Mouse (Mus musculus) layer of hippocampus, adult 2 months (tissue): ENCODE data around the gene Itpkb. TPM values are rescaled to one million over a fixed set of nuclear protein-coding genes. Genes with fewer than 3 reads are reported as not detected.

Experiments
- DNase-seq, 2 experiments: peaks; one replicate each; pipeline ENCODE4 v3.0.0; 2022; ENCODE audit warnings: low spot score in 2 of 2
- H3K27ac ChIP-seq: fragments of 200-600 bp; 2 replicates; pipeline ENCODE4 v1.8.1; 2022
- H3K4me3 ChIP-seq: fragments of 200-600 bp; 2 replicates; pipeline ENCODE4 v1.8.1; 2022; ENCODE audit warnings: mild to moderate bottlenecking
- CTCF ChIP-seq: fragments of 200-600 bp; conservative IDR thresholded peaks from 2 replicates; pipeline ENCODE4 v1.8.1; 2022; ENCODE audit warnings: antibody characterized with exemption, mild to moderate bottlenecking, moderate library complexity
- total RNA-seq, 2 experiments: library from RNA; stranded (reverse); gene quantifications; 2 replicates each; pipeline ENCODE4 v1.2.3; 2021

Gene Itpkb
- total RNA-seq, 2 experiments from 2014 or later: 26.3 to 28.3 TPM

- no peak for DNase-seq
- Histone ChIP-seq H3K27ac (peak overlapping the region; percentile 73), H3K4me3 (no peak overlapping the region)
- no peak for TF ChIP-seq CTCF
These were observed 60.0 kb downstream of the Itpkb start for GRCm38 (mm10) chr1:180390321-180390731.

- DNase-seq: no peak
- Histone ChIP-seq H3K4me3 (no peak overlapping the region), H3K27ac (peak overlapping the region; percentile 73)
- no peak for TF ChIP-seq CTCF
These were observed 60.7 kb downstream of the Itpkb start for GRCm38 (mm10) chr1:180390746-180391574.

GRCm38 (mm10) chr1:180391575-180391945 lies 61.3 kb downstream of the Itpkb start:
- no peak overlapping the region for H3K4me3 ChIP-seq
- no peak for DNase-seq
- no peak for TF ChIP-seq CTCF
- H3K27ac ChIP-seq: peak overlapping the region; percentile 73

- DNase-seq: no peak
- no peak overlapping the region for H3K4me3 ChIP-seq
- TF ChIP-seq CTCF: no peak
- H3K27ac ChIP-seq: peak overlapping the region; percentile 69; the same call in 1 of the 2 replicates
These were observed 62.0 kb downstream of the Itpkb start for GRCm38 (mm10) chr1:180392137-180392798.

- no peak for DNase-seq
- no peak for TF ChIP-seq CTCF
- H3K4me3 ChIP-seq: no peak overlapping the region
- H3K27ac ChIP-seq: peak overlapping the region; percentile 69
These were observed 62.9 kb downstream of the Itpkb start for GRCm38 (mm10) chr1:180393017-180393797.

GRCm38 (mm10) chr1:180393873-180394272 lies 63.6 kb downstream of the Itpkb start:
- DNase-seq: no peak
- no peak for TF ChIP-seq CTCF
- no peak overlapping the region for H3K4me3 ChIP-seq
- H3K27ac ChIP-seq: peak overlapping the region; percentile 69

- TF ChIP-seq CTCF: no peak
- no peak overlapping the region for H3K27ac ChIP-seq
These were observed 67.4 kb downstream of the Itpkb start for GRCm38 (mm10) chr1:180397734-180398133.

GRCm38 (mm10) chr1:180398446-180398845 lies 68.2 kb downstream of the Itpkb start:
- no peak overlapping the region for H3K4me3 ChIP-seq
- no peak for DNase-seq
- no peak overlapping the region for H3K27ac ChIP-seq
- no peak for TF ChIP-seq CTCF

More at GRCm38 (mm10) chr1:180397734-180398133, 67.4 kb downstream of the Itpkb start:
- no peak for DNase-seq
- no peak overlapping the region for H3K4me3 ChIP-seq

GRCm38 (mm10) chr1:180400691-180401455 lies 70.6 kb downstream of the Itpkb start:
- H3K4me3 ChIP-seq: no peak overlapping the region
- no peak for DNase-seq
- peak overlapping the region; percentile 3; the same call in 1 of the 2 replicates for H3K27ac ChIP-seq
- no peak for TF ChIP-seq CTCF

GRCm38 (mm10) chr1:180401725-180402124 lies 71.4 kb downstream of the Itpkb start:
- H3K4me3 ChIP-seq: no peak overlapping the region
- no peak for TF ChIP-seq CTCF
- peak overlapping the region; percentile 3; the same call in 1 of the 2 replicates for H3K27ac ChIP-seq
- no peak for DNase-seq

GRCm38 (mm10) chr1:180402481-180403081 lies 72.3 kb downstream of the Itpkb start:
- Histone ChIP-seq H3K27ac (peak overlapping the region; percentile 81), H3K4me3 (no peak overlapping the region)
- DNase-seq: no peak
- TF ChIP-seq CTCF: no peak

GRCm38 (mm10) chr1:180403357-180403693 lies 73.0 kb downstream of the Itpkb start:
- peak overlapping the region; percentile 81 for H3K27ac ChIP-seq
- no peak overlapping the region for H3K4me3 ChIP-seq
- DNase-seq: no peak
- TF ChIP-seq CTCF: no peak
